Mouse (Mus musculus): ENCODE results near the gene Mbd6. TPM values are rescaled to one million over a fixed set of nuclear protein-coding genes. Genes with fewer than 3 reads are reported as not detected.

The Mbd6 gene
- 8.5 and 8.9 TPM in 2 replicates for polyA plus RNA-seq (2015; fragmentation: Nextera tagmentation; extraction: Ambion mirVana)

- no peaks in the 10 kb centered on the region for H3K27me3 ChIP-seq (ENCODE audit: control insufficient read depth, insufficient read depth, low read length)
- H3K36me3 ChIP-seq (ENCODE audit: control insufficient read depth, insufficient read depth, low read length) = peaks cover 27% of the 10 kb centered on the region
- WGBS = under 1% methylated on average over 25 of the region's 65 CpGs
- peak within 1 kb of the TSS; percentile 99 for H3K27ac ChIP-seq (replicated peaks)
- H3K4me3 ChIP-seq (ENCODE audit: low read depth, low read length) = peak within 1 kb of the TSS; percentile 67
- TF ChIP-seq EP300 (optimal IDR thresholded peaks at IDR 0.05) = peak; percentile 22
- no peak for TF ChIP-seq CTCF (IDR thresholded peaks at IDR 0.05; ENCODE audit: low read depth)
- H3K4me2 ChIP-seq (replicated peaks; ENCODE audit: low read depth) = peak within 1 kb of the TSS; percentile 79
- peak; percentile 46 for ATAC-seq (ENCODE audit: low FRiP score, low TSS enrichment)
- H3K9ac ChIP-seq (ENCODE audit: low read length) = peak within 1 kb of the TSS; percentile 79
- no peaks in the 10 kb centered on the region for H3K9me3 ChIP-seq (ENCODE audit: control insufficient read depth, low read length)
- peaks cover 11% of the 10 kb centered on the region for H3K4me1 ChIP-seq (replicated peaks; ENCODE audit: control insufficient read depth, insufficient read depth)
- peak; percentile 96 for DNase-seq (ENCODE audit: low spot score)
These were observed at the start of gene Mbd6 for GRCm38 (mm10) chr10:127288800-127289572. Mbd6 (minus strand) TSS chr10:127289018.

GRCm38 (mm10) chr10:127337536-127338099 lies 48.8 kb upstream of the Mbd6 start:
- TF ChIP-seq EP300 (optimal IDR thresholded peaks at IDR 0.05) (no peak), CTCF (IDR thresholded peaks at IDR 0.05; ENCODE audit: low read depth) (no peak)
- no peaks in the 10 kb centered on the region; the same call in 1 of the 2 replicates for H3K27me3 ChIP-seq (ENCODE audit: control insufficient read depth, insufficient read depth, low read length)
- H3K4me3 ChIP-seq (ENCODE audit: low read depth, low read length) = no peak overlapping the region
- DNase-seq (ENCODE audit: low spot score) (no peak), ATAC-seq (ENCODE audit: low FRiP score, low TSS enrichment) (no peak)
- WGBS = 72% methylated on average over 6 of the region's 6 CpGs
- no peaks in the 10 kb centered on the region; the same call in 1 of the 2 replicates for H3K4me1 ChIP-seq (replicated peaks; ENCODE audit: control insufficient read depth, insufficient read depth)
- H3K4me2 ChIP-seq (replicated peaks; ENCODE audit: low read depth) = no peak overlapping the region
- no peaks in the 10 kb centered on the region for H3K36me3 ChIP-seq (ENCODE audit: control insufficient read depth, insufficient read depth, low read length)
- no peaks in the 10 kb centered on the region for H3K9me3 ChIP-seq (ENCODE audit: control insufficient read depth, low read length)
- no peak overlapping the region for H3K9ac ChIP-seq (ENCODE audit: low read length)
- no peak overlapping the region for H3K27ac ChIP-seq (replicated peaks)

- Histone ChIP-seq H3K27ac (replicated peaks) (no peak overlapping the region), H3K4me2 (replicated peaks; ENCODE audit: low read depth) (no peak overlapping the region), H3K27me3 (ENCODE audit: control insufficient read depth, insufficient read depth, low read length) (no peaks in the 10 kb centered on the region; the same call in 1 of the 2 replicates), H3K36me3 (ENCODE audit: control insufficient read depth, insufficient read depth, low read length) (no peaks in the 10 kb centered on the region), H3K4me3 (ENCODE audit: low read depth, low read length) (no peak overlapping the region), H3K9ac (ENCODE audit: low read length) (no peak overlapping the region), H3K4me1 (replicated peaks; ENCODE audit: control insufficient read depth, insufficient read depth) (no peaks in the 10 kb centered on the region; the same call in 1 of the 2 replicates), H3K9me3 (ENCODE audit: control insufficient read depth, low read length) (no peaks in the 10 kb centered on the region)
- no peak for ATAC-seq (ENCODE audit: low FRiP score, low TSS enrichment)
- no peak for DNase-seq (ENCODE audit: low spot score)
- WGBS = 44% methylated on average over 5 of the region's 5 CpGs
- TF ChIP-seq EP300 (optimal IDR thresholded peaks at IDR 0.05) = no peak
- 0 out of 2 replicates have a peak, but pooled peaks have one; percentile 1 for TF ChIP-seq CTCF (IDR thresholded peaks at IDR 0.05; ENCODE audit: low read depth)
These were observed 48.1 kb upstream of the Mbd6 start for GRCm38 (mm10) chr10:127336952-127337351.

- 68% methylated on average over 1 of the region's 1 CpGs for WGBS
- no peak for ATAC-seq (ENCODE audit: low FRiP score, low TSS enrichment)
These were observed 46.5 kb upstream of the Mbd6 start for GRCm38 (mm10) chr10:127335271-127335670.

DNA sequence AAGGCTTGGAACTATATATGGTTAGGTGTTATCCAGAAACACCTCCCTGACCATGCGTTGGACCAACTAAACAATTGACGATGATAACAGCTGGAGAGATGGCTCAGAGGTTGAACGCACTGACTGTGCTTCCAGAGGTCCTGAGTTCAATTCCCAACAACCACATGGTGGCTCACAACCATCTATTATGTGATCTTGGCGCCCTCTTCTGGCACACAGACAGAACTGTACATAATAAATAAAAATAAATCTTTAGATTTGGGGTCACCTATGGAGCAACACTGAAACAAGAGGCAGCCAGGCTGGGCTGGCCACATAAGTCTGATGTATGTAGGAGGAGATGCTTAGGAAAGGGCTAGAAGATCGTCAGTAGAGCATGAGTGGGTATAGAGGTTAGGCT lies 44.3 kb upstream of the Mbd6 start:
- Histone ChIP-seq H3K4me2 (replicated peaks; ENCODE audit: low read depth) (no peak overlapping the region), H3K27ac (replicated peaks) (no peak overlapping the region), H3K36me3 (ENCODE audit: control insufficient read depth, insufficient read depth, low read length) (no peaks in the 10 kb centered on the region), H3K4me1 (replicated peaks; ENCODE audit: control insufficient read depth, insufficient read depth) (no peaks in the 10 kb centered on the region), H3K4me3 (ENCODE audit: low read depth, low read length) (no peak overlapping the region), H3K27me3 (ENCODE audit: control insufficient read depth, insufficient read depth, low read length) (no peaks in the 10 kb centered on the region), H3K9me3 (ENCODE audit: control insufficient read depth, low read length) (no peaks in the 10 kb centered on the region), H3K9ac (ENCODE audit: low read length) (no peak overlapping the region)
- 65% methylated on average over 5 of the region's 5 CpGs for WGBS
- DNase-seq (ENCODE audit: low spot score) (no peak), ATAC-seq (ENCODE audit: low FRiP score, low TSS enrichment) (no peak)
- TF ChIP-seq CTCF (IDR thresholded peaks at IDR 0.05; ENCODE audit: low read depth) (peak; percentile 62), EP300 (optimal IDR thresholded peaks at IDR 0.05) (no peak)

More at GRCm38 (mm10) chr10:127335271-127335670, 46.5 kb upstream of the Mbd6 start:
- H3K4me2 ChIP-seq (replicated peaks; ENCODE audit: low read depth) = no peak overlapping the region
- H3K27me3 ChIP-seq (ENCODE audit: control insufficient read depth, insufficient read depth, low read length) = no peaks in the 10 kb centered on the region
- H3K36me3 ChIP-seq (ENCODE audit: control insufficient read depth, insufficient read depth, low read length) = no peaks in the 10 kb centered on the region
- H3K9me3 ChIP-seq (ENCODE audit: control insufficient read depth, low read length) = no peaks in the 10 kb centered on the region
- no peak for DNase-seq (ENCODE audit: low spot score)
- H3K4me1 ChIP-seq (replicated peaks; ENCODE audit: control insufficient read depth, insufficient read depth) = no peaks in the 10 kb centered on the region
- H3K27ac ChIP-seq (replicated peaks) = no peak overlapping the region
- no peak for TF ChIP-seq EP300 (optimal IDR thresholded peaks at IDR 0.05)
- TF ChIP-seq CTCF (IDR thresholded peaks at IDR 0.05; ENCODE audit: low read depth) = no peak
- H3K9ac ChIP-seq (ENCODE audit: low read length) = no peak overlapping the region
- H3K4me3 ChIP-seq (ENCODE audit: low read depth, low read length) = no peak overlapping the region
